Mouse (Mus musculus): ENCODE measurements around the gene Rfc4.
"Not testable (repeated sequence)": the region's sequence is repeated elsewhere in the genome, so short reads cannot be mapped to it uniquely, and the experiment has no call there.

DNA sequence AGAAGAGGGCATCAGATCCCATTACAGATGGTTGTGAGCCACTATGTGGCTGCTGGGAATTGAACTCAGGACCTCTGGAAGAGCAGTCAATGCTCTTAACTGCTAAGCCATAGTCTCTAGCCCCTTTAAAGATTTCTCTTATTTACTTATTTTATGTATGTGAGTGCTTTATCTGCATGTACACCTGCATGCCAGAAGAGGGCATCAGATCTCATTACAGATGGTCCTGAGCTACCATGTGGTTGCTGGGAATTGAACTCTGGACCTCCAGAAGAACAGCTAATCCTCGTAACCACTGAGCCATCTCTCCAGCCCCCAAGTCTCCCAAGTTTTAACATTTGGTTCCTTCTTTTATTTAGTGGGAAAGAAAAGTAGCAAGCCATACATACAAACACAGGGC, 39.0 kb downstream of the Rfc4 start:
- not testable (repeated sequence) for TF ChIP-seq CTCF (IDR thresholded peaks at IDR 0.05; ENCODE audit: borderline replicate concordance, insufficient read depth, low read depth, low read length); POLR2A (IDR thresholded peaks at IDR 0.05; ENCODE audit: borderline replicate concordance, insufficient read depth, low read length)
